Mouse (Mus musculus) limb, embryonic 11.5 days (tissue): ENCODE results near the gene Pbx2. TPM values are rescaled to one million over a fixed set of nuclear protein-coding genes. Genes with fewer than 3 reads are reported as not detected.

Source experiments
- ATAC-seq: fragments of 200-750 bp; cut with Nextera tagmentation; 2 replicates; pipeline ENCODE4 v1.8.0; 2017; ENCODE audit warnings: low read depth; ENCODE audit not compliant: insufficient number of reproducible peaks, low FRiP score, low TSS enrichment
- DNase-seq: peaks from one replicate; pipeline ENCODE4 v3.0.0-alpha.2; 2015; ENCODE audit warnings: low spot score
- H3K27ac ChIP-seq: fragments of 300-500 bp; sonication (generic); replicated peaks from 2 replicates; pipeline ENCODE4 v1.5.1; 2014; ENCODE audit warnings: low read depth, mild to moderate bottlenecking, low read length
- H3K27me3 ChIP-seq: fragments of 300-500 bp; sonication (generic); 2 replicates; pipeline ENCODE4 v1.6.1; 2014; ENCODE audit warnings: mild to moderate bottlenecking, low read length, mixed read lengths; ENCODE audit not compliant: control insufficient read depth, insufficient read depth
- H3K36me3 ChIP-seq: fragments of 300-500 bp; sonication (generic); 2 replicates; pipeline ENCODE4 v1.6.1; 2014; ENCODE audit warnings: mild to moderate bottlenecking, low read length, moderate library complexity, mixed read lengths; ENCODE audit not compliant: control insufficient read depth, insufficient read depth
- H3K4me1 ChIP-seq: fragments of 300-500 bp; sonication (generic); 2 replicates; pipeline ENCODE4 v1.6.1; 2014; ENCODE audit warnings: low read length, mixed read lengths; ENCODE audit not compliant: control insufficient read depth, insufficient read depth
- H3K4me2 ChIP-seq: fragments of 300-500 bp; sonication (generic); 2 replicates; pipeline ENCODE4 v1.6.1; 2014; ENCODE audit warnings: low read depth, mild to moderate bottlenecking, moderate library complexity; ENCODE audit not compliant: severe bottlenecking
- H3K4me3 ChIP-seq: fragments of 300-500 bp; sonication (generic); 2 replicates; pipeline ENCODE4 v1.5.1; 2014; ENCODE audit warnings: low read depth, low read length
- H3K9ac ChIP-seq: fragments of 300-500 bp; sonication (generic); 2 replicates; pipeline ENCODE4 v1.6.1; 2014; ENCODE audit warnings: mild to moderate bottlenecking, low read length
- H3K9me3 ChIP-seq: fragments of 300-500 bp; sonication (generic); 2 replicates; pipeline ENCODE4 v1.6.1; 2016; ENCODE audit warnings: low read length; ENCODE audit not compliant: control insufficient read depth
- WGBS: fragments of 180-500 bp; shearing (Covaris S2); extraction: QIAGEN DNeasy Blood & Tissue Kit; methylation state at CpG from one replicate; pipeline ENCODE4 v1.1.7; 2014; 5-methylcytosine and 5-hydroxymethylcytosine counted together
- polyA plus RNA-seq: library from polyadenylated mRNA; unstranded; fragments of >200 nt; fragmentation: Nextera tagmentation; extraction: Ambion mirVana; gene quantifications from 2 replicates; pipeline ENCODE4 v1.2.1, GENCODE M21; 2014

The Pbx2 gene
- polyA plus RNA-seq, 1 experiment from 2014 or later: 22.0 TPM

- peaks cover 31% of the 10 kb centered on the region for H3K4me1 ChIP-seq
- peaks cover 31% of the 10 kb centered on the region for H3K27me3 ChIP-seq
- WGBS: 3% methylated on average over 48 of the region's 48 CpGs
- no peak for ATAC-seq
- no peak for DNase-seq
- H3K4me3 ChIP-seq: peak overlapping the region; percentile 20
- H3K9ac ChIP-seq: peak overlapping the region; percentile 13; the same call in 1 of the 2 replicates
- peak overlapping the region; percentile 35 for H3K4me2 ChIP-seq
- no peak overlapping the region for H3K27ac ChIP-seq
- H3K36me3 ChIP-seq: no peaks in the 10 kb centered on the region
- H3K9me3 ChIP-seq: no peaks in the 10 kb centered on the region
Measured at GRCm38 (mm10) chr17:34630761-34631301, 39.8 kb downstream of the Pbx2 start.

- ATAC-seq (no peak), DNase-seq (no peak)
- 3% methylated on average over 11 of the region's 12 CpGs for WGBS
- Histone ChIP-seq H3K4me2 (peak overlapping the region; percentile 71), H3K36me3 (no peaks in the 10 kb centered on the region), H3K4me3 (peak overlapping the region; percentile 21), H3K9ac (no peak overlapping the region), H3K27me3 (peaks cover 31% of the 10 kb centered on the region), H3K27ac (no peak overlapping the region), H3K4me1 (peaks cover 24% of the 10 kb centered on the region), H3K9me3 (no peaks in the 10 kb centered on the region)
Measured at GRCm38 (mm10) chr17:34631647-34632046, 40.6 kb downstream of the Pbx2 start.

GRCm38 (mm10) chr17:34632261-34632691, 41.2 kb downstream of the Pbx2 start:
- no peak; the same call in 1 of the 2 replicates for ATAC-seq
- no peaks in the 10 kb centered on the region for H3K36me3 ChIP-seq
- peaks cover 31% of the 10 kb centered on the region for H3K27me3 ChIP-seq
- peak overlapping the region; percentile 71 for H3K4me2 ChIP-seq
- 0 out of 2 replicates have a peak overlapping the region, but pooled peaks have one; percentile 32 for H3K9ac ChIP-seq
- no peaks in the 10 kb centered on the region for H3K9me3 ChIP-seq
- H3K27ac ChIP-seq: no peak overlapping the region
- peak; percentile 64 for DNase-seq
- H3K4me1 ChIP-seq: peaks cover 22% of the 10 kb centered on the region
- WGBS: under 1% methylated on average over 26 of the region's 26 CpGs
- H3K4me3 ChIP-seq: peak overlapping the region; percentile 21

GRCm38 (mm10) chr17:34635671-34636070, 44.6 kb downstream of the Pbx2 start:
- Histone ChIP-seq H3K4me3 (no peak overlapping the region), H3K9ac (no peak overlapping the region), H3K9me3 (no peaks in the 10 kb centered on the region), H3K4me1 (peaks cover 10% of the 10 kb centered on the region), H3K27ac (no peak overlapping the region), H3K36me3 (no peaks in the 10 kb centered on the region), H3K27me3 (peaks cover 20% of the 10 kb centered on the region), H3K4me2 (no peak overlapping the region)
- 62% methylated on average over 2 of the region's 2 CpGs for WGBS
- ATAC-seq (no peak), DNase-seq (no peak)

GRCm38 (mm10) chr17:34637459-34637858, 46.4 kb downstream of the Pbx2 start:
- no peak overlapping the region for H3K9ac ChIP-seq
- ATAC-seq (no peak), DNase-seq (no peak)
- peaks cover 14% of the 10 kb centered on the region for H3K4me1 ChIP-seq
- H3K27ac ChIP-seq: no peak overlapping the region
- 71% methylated on average over 3 of the region's 3 CpGs for WGBS
- H3K9me3 ChIP-seq: no peaks in the 10 kb centered on the region
- H3K36me3 ChIP-seq: no peaks in the 10 kb centered on the region
- no peak overlapping the region; the same call in 1 of the 2 replicates for H3K4me2 ChIP-seq
- no peak overlapping the region for H3K4me3 ChIP-seq
- H3K27me3 ChIP-seq: peaks cover 3% of the 10 kb centered on the region

- H3K9ac ChIP-seq: no peak overlapping the region
- H3K4me1 ChIP-seq: peaks cover 11% of the 10 kb centered on the region
- no peak overlapping the region for H3K4me2 ChIP-seq
- H3K27me3 ChIP-seq: no peaks in the 10 kb centered on the region
- H3K9me3 ChIP-seq: no peaks in the 10 kb centered on the region
- H3K27ac ChIP-seq: no peak overlapping the region
- no peak for DNase-seq
- H3K36me3 ChIP-seq: no peaks in the 10 kb centered on the region
- 82% methylated on average over 7 of the region's 7 CpGs for WGBS
- no peak overlapping the region for H3K4me3 ChIP-seq
- no peak for ATAC-seq
Measured at GRCm38 (mm10) chr17:34639461-34640255, 48.6 kb downstream of the Pbx2 start.

- ATAC-seq: 0 out of 2 replicates have a peak, but pooled peaks have one; percentile 18
- Histone ChIP-seq H3K4me3 (no peak overlapping the region), H3K4me2 (peak overlapping the region; percentile 8; the same call in 1 of the 2 replicates), H3K9me3 (no peaks in the 10 kb centered on the region), H3K9ac (peak overlapping the region; percentile 34; the same call in 1 of the 2 replicates), H3K27ac (peak overlapping the region; percentile 83), H3K27me3 (no peaks in the 10 kb centered on the region), H3K36me3 (no peaks in the 10 kb centered on the region), H3K4me1 (peaks cover 11% of the 10 kb centered on the region)
- WGBS: 18% methylated on average over 11 of the region's 11 CpGs
- DNase-seq: peak; percentile 60
Measured at GRCm38 (mm10) chr17:34640778-34641601, 49.9 kb downstream of the Pbx2 start.

GRCm38 (mm10) chr17:34641945-34642344, 50.9 kb downstream of the Pbx2 start:
- no peak overlapping the region for H3K4me3 ChIP-seq
- peaks cover 11% of the 10 kb centered on the region for H3K4me1 ChIP-seq
- no peak overlapping the region for H3K4me2 ChIP-seq
- no peaks in the 10 kb centered on the region for H3K27me3 ChIP-seq
- H3K9ac ChIP-seq: no peak overlapping the region
- no peaks in the 10 kb centered on the region for H3K36me3 ChIP-seq
- WGBS: 84% methylated on average over 3 of the region's 3 CpGs
- ATAC-seq: no peak
- H3K27ac ChIP-seq: peak overlapping the region; percentile 83
- H3K9me3 ChIP-seq: no peaks in the 10 kb centered on the region
- DNase-seq: no peak
